Mouse (Mus musculus) adrenal gland, adult 18-20 months (tissue): ENCODE data around the gene Mcm2. TPM values are rescaled to one million over a fixed set of nuclear protein-coding genes. Genes with fewer than 3 reads are reported as not detected.

ENCODE experiments used
- DNase-seq, 2 experiments: peaks; one replicate each; pipeline ENCODE4 v3.0.0; 2021 to 2022; ENCODE audit warnings: low spot score in 2 of 2
- total RNA-seq, 2 experiments: library from RNA; stranded (reverse); gene quantifications; 1 replicate in 1 of 2; 2 replicates in 1 of 2; pipeline ENCODE4 v1.2.3; 2021

The Mcm2 gene
- total RNA-seq, 2 experiments from 2014 or later, result 23.7 to 26.9 TPM

GRCm38 (mm10) chr6:88855636-88856035, 42.9 kb downstream of the Mcm2 start:
- peak; percentile 51 to 66 for DNase-seq

GRCm38 (mm10) chr6:88854509-88854908, 44.1 kb downstream of the Mcm2 start:
- DNase-seq, result no peak

- DNase-seq, result no peak
Measured at GRCm38 (mm10) chr6:88850034-88850433, 48.5 kb downstream of the Mcm2 start.

- DNase-seq, result no peak
Measured at GRCm38 (mm10) chr6:88849270-88849669, 49.3 kb downstream of the Mcm2 start.

GRCm38 (mm10) chr6:88847571-88847970, 51.0 kb downstream of the Mcm2 start:
- DNase-seq, result no peak

GRCm38 (mm10) chr6:88844901-88845565, 53.5 kb downstream of the Mcm2 start:
- no peak for DNase-seq

GRCm38 (mm10) chr6:88843781-88844725, 54.5 kb downstream of the Mcm2 start:
- DNase-seq, result no peak

- no peak for DNase-seq
Measured at GRCm38 (mm10) chr6:88843241-88843640, 55.3 kb downstream of the Mcm2 start.

GRCm38 (mm10) chr6:88842731-88843151, 55.8 kb downstream of the Mcm2 start:
- DNase-seq, result peak in 1 of 2 experiments; percentile 46

- peak; percentile 97 to 99 for DNase-seq
Measured at GRCm38 (mm10) chr6:88841781-88842689, 56.5 kb downstream of the Mcm2 start, which contains the start of gene Abtb1. Gene Abtb1 (minus strand): TSS chr6:88841984.

- no peak for DNase-seq
Measured at GRCm38 (mm10) chr6:88841514-88841780, 57.1 kb downstream of the Mcm2 start.

GRCm38 (mm10) chr6:88840791-88841513, 57.6 kb downstream of the Mcm2 start:
- no peak for DNase-seq

- no peak for DNase-seq
Measured at GRCm38 (mm10) chr6:88840211-88840610, 58.4 kb downstream of the Mcm2 start.

- no peak for DNase-seq
Measured at GRCm38 (mm10) chr6:88839135-88839970, 59.2 kb downstream of the Mcm2 start.

- DNase-seq, result no peak
Measured at GRCm38 (mm10) chr6:88838613-88839012, 60.0 kb downstream of the Mcm2 start.

- no peak for DNase-seq
Measured at GRCm38 (mm10) chr6:88837999-88838398, 60.6 kb downstream of the Mcm2 start.

GRCm38 (mm10) chr6:88836178-88836819, 62.3 kb downstream of the Mcm2 start:
- no peak for DNase-seq

- no peak for DNase-seq
Measured at GRCm38 (mm10) chr6:88835047-88835446, 63.5 kb downstream of the Mcm2 start.
